Mouse (Mus musculus) brain, embryonic 18.5 days (tissue): Measurements from ENCODE around the gene Psma1.

Experiments
- DNase-seq: peaks from one replicate; pipeline ENCODE4 v3.0.0-alpha.2; 2012; ENCODE audit warnings: low read depth, low spot score

Psma1 gene

GRCm38 (mm10) chr7:114276005-114276752 lies at the start of gene Psma1:
Psma1 (minus strand) TSS chr7:114276118.
- peak; percentile 97 for DNase-seq

- no peak for DNase-seq
These were observed 47.6 kb upstream of the Psma1 start for GRCm38 (mm10) chr7:114323527-114323926.

DNA sequence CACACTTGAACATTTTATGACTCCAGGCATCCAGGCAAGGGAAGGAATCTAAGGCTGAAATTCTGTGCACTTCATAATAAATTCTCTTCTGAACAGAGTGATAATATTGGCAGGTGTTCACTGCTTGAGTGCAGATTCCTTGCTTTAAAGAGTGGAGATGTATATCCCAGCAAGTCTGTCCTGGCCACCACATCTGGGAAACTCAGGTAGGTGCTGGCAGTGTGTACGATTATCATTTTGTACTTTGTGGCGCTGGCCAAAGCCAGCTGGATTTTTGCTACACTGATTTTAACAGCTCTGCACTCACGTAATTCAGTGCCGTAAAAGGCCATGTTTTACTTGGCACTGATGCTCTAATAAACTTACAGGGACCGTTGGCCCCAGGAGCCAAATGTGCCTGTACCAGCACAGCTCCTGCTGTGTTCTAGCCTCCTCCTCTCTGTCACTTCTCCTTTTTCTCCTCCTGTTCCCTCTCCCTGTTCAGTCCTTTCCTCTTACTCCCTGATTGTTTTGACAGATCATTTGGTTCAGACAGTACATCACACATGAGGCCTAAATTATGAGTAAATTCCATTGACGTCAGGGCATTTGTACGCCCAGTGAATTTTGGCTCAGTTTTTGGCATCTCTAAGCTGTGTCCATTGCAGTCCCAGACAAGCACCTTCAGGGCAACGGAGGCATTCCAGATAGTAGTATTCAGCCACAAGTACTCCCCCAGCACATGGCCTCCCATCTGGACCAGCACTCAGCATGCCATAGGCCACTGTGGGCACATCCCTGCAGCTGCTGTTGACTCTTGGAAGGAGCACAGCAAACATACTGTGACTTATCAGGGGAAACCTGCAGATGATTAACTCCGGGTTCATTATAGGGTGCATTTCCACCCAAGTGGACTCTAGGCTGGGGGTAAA lies 46.9 kb upstream of the Psma1 start:
- DNase-seq = no peak

- no peak for DNase-seq
These were observed 45.9 kb upstream of the Psma1 start for GRCm38 (mm10) chr7:114321694-114322372.

DNA sequence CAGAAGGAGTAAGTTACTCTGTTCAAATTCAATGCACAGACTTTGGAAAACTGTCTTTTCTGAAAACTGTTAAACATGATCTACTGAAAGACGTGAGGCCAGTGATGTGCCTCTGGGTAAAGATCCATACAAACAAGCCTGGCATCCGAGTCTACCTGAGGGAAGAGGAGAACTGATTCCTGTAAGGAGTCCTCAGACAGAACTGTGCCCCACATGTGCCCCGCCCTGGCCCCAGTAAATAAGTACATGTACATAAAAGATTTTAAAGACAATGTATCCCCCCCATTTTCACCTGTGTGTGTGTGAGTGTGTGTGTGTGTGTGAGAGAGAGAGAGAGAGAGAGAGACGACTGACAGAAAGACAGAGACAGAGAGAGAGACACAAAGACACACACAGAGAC lies 42.0 kb upstream of the Psma1 start:
- DNase-seq = no peak

GRCm38 (mm10) chr7:114317389-114317792 lies 41.5 kb upstream of the Psma1 start:
- DNase-seq = no peak

DNA sequence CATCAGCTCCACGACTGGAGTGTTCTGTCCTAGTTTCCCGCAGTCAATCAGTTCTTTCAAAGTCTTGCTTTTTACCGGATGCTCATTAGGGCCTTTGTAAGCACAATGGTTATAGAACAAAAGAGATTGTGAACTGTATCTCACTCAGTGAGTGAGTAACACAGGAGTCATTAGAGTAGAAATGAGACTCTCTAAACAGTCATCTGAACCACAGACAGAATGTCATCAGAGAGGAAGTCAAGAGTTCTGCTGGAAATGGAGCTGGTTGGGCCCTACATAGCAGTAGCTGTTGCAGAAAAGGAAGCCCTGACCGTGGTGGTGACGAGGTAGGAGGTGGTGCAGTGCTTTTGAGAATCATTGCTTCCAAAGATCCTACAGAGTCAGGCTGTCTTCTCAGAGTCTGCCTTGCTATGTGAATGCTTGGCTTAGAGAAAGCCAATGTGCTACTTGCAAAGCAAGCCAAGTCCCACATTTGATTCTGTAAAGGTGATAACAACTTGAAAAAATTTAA lies 40.5 kb upstream of the Psma1 start:
- DNase-seq = no peak

GRCm38 (mm10) chr7:114311209-114311608 lies 35.3 kb upstream of the Psma1 start:
- DNase-seq = no peak

DNA sequence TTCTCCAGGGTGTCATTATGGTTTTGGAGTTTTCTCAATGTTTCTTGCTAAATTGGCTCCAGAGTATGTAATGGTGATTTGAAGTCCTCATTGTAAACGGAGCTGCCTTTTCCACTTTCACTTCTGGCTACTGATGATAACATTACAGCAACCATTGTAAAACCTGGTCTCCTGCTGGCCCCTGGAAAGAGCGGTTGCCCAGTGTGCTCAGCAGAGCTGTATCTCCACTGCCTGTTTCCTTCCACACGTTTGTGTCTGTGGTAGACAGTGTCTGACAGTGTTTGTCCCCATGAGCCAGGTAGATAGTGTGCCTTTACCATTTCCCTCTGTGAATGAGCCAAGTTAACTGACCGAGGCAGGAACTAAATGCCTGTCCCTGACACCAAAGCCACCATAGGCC lies 33.1 kb upstream of the Psma1 start:
- DNase-seq = no peak

- no peak for DNase-seq
These were observed 25.4 kb upstream of the Psma1 start for GRCm38 (mm10) chr7:114301293-114301782.

DNA sequence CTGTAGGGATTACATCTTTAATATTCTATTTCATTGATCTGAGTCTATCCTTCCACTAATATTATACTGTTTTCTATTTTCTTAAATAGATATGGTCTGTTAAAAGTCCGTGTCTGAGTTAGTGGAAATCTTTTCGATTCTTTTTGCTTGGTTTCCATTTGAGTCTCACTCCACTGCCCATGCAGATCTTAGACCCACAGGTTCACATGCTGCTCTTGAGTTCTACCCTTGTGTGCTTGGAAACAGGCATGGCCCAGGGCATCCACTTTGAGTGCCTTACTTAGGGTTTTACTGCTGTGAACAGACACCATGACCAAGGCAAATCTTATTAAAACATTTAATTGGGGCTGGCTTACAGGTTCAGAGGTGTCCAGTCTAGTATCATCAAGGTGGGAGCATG lies 24.9 kb upstream of the Psma1 start:
- no peak for DNase-seq

DNA sequence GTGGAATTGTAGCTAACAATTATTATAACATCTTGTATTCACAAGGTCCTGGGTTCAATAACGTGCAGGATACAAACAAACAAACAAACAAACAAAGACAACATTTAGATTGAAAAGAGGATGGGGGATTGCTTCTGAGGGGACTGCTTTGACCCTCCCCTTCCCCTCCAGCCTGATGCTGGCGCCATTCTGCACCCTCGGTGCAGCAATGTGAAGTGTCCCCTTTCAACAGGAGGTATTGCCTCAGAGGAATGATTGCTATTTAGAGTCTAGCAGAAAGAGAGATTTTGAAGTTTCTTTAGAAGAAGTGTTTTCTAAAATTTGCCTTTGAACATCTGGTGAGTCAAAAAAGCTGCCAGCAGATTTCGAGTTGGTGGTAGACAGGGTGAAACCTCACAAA lies 23.3 kb upstream of the Psma1 start:
- no peak for DNase-seq

DNA sequence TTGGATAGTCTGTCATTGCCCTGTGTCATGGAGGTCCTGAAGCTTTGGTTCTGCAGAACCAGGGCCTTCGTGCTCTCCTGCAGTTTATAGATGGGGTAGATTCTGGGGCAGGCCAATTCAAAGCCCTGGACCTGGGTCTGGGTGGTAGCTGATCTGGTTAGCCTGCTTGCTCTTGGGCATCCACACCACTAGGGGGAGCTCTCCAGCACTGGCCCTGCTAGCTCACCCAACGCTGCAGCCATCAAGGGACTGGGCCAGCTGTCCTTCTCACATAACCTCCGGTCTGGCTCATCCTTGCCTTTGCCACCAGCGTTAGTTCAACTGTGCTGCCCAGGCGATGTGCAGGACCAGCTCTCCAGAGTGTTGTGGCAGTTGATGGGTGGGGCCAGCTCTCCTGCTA lies 18.8 kb upstream of the Psma1 start:
- DNase-seq = no peak

DNA sequence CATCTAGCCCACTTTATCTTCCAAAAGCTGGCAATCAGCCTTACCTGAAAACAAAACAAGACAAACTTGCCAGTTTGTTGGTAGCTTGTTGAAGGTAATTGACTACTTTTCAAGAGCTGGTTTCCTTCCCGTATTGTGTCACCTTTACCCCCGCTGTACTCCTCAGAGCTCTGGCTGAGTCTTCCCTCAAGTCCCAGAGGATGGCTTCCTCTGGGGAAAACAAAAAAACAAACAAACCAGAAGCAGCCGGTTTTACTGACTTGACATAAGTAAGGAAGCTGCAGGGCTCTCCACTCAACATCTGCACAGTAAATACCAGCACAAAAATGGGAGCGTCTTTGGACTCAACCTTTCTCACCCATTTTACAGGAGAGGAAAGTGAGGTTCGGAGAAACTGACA lies 18.0 kb upstream of the Psma1 start:
- DNase-seq = no peak

DNA sequence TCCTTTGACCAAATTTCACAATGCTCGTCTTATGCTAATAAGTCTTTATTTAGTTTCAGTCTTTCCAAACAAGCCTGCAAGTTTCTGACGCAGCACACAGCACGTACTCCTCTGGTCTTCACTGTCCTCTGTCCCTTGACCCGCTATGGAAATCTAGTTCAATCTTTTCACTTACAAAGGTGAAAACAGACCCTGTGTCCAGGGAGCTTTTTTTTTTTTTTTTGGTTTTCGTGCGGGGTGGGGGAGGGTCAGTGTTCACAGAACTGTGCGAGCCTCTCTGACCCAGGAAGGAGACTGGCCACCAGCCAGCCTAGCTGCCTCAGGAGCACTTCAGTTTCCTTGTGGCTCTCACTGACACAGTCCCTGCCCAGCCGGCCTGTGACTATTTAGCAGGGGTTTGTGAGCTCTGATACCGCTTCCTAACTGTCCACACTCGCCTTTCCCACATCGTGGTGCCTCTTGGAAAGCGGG lies 16.6 kb upstream of the Psma1 start:
- DNase-seq = no peak

DNA sequence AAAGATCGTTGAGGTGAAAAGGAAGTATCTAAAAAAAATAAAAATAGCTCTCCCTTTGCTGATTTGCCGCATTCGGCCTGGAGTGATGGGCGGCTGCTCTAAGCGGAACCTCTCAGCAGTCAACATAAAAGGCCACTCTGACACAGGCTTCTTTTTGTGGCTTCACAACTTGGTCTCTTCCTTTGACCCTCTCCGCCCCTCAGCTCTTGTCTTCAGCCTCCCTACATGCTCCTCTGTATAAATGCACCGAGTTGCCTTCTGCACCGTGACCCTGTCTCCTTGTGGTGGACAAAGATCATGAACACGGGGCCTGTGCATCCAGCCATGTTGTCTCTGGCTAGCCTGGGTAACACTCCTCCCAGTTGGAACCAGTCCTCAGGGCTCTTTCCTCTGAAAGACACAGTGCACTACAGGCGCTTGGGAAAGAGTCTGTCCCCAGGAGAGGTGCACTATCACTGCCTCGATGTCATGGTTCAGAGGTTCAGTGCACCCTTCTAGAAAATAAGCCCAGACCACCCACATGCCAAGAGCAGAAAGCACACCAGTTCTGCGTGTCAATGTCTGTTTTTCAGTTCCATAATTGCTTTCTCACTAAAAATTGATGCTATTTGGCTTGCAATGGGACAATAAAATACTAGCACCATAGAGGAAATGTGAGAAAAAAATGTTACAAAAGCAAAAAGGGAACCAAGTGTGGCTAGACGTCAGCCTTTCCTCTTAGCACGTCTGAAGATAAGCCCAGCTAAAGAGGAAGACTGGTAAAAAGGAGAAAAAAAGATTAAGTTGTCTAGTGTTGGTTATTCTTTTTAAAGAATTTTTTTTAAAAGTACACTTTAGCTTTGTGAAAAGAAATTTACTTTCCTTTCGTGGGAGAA lies 15.8 kb upstream of the Psma1 start:
- no peak for DNase-seq

- DNase-seq = no peak
These were observed 14.2 kb upstream of the Psma1 start for GRCm38 (mm10) chr7:114290078-114290506.

- DNase-seq = no peak
These were observed 8.5 kb upstream of the Psma1 start for GRCm38 (mm10) chr7:114284296-114284910.

DNA sequence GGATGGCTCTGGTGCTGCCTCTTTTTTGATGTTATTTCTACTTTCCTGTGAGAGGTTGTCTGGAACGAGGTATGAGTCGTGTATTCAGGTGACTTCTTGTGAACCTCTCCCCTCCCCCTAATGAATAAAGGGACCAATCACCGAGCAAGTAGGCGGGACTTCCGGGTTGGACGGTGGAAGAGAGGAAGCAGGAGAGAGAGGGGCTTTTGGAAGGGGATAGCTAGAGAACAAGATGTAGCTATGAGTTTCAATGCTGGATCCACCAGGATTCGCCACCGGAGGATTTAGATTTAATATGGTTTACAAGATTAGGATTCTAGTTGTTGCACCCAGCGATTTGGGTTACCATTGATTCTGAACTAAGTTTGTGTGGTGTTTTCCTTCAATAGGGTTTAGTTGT lies 7.1 kb upstream of the Psma1 start:
- DNase-seq = no peak

DNA sequence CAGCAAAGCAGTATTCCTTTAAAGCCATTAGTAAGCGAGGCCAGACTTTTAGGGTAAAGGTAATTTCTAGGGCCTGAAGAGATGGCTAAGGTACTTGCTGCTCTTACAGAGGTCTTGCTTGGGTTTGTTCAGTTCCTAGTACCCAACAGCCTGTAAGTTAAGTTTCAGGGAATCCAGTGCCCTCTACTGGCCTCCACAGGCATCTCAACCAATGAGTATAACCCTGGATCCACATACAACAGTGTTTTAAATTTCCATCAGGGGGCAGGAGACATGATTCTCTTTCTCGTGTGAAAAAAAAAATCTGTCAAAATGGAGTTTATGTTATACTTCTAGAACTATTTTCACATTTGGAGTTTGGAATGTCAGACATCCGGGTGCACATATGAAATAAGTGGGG lies 5.8 kb upstream of the Psma1 start:
- no peak for DNase-seq
